Mouse (Mus musculus): Measurements from ENCODE around the gene Kcnma1. TPM values are rescaled to one million over a fixed set of nuclear protein-coding genes. Genes with fewer than 3 reads are reported as not detected.

Kcnma1 gene
- polyA plus RNA-seq, 1 experiment: 0.26 TPM

DNA sequence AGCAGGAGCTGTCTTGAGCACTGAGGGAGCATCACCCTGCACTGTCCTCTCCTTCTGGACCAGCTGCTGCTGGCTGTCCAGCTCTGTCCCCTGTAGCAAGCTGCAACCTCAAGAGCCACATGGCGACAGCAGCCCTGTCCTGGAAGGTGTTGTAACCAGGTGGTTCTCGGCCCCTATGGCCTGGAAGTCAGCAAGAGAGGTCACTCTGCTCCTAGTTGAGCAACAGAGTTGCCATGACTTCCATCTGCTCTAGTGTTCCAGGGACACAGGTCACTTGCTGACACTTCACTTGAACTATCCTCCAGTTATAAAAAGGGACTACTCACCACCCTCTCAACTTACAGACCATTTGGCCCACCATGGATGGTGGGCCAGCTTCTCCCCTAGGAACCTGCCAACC, 139.7 kb downstream of the Kcnma1 start:
- no peak overlapping the region for H3ac ChIP-seq (ENCODE audit: control insufficient read depth, insufficient read length)
- H3K4me2 ChIP-seq (ENCODE audit: low read depth): no peak overlapping the region
- H3K4me3 ChIP-seq: no peak overlapping the region
- no peak for TF ChIP-seq MYOG (IDR thresholded peaks at IDR 0.05; ENCODE audit: control insufficient read depth in 1 of 3, insufficient read depth in 1 of 3, insufficient read length in 2 of 3, low read depth in 2 of 3)
- TF ChIP-seq TCF3 (IDR thresholded peaks at IDR 0.05; ENCODE audit: insufficient read length, low read depth): no peak
- no peak for TF ChIP-seq REST (IDR thresholded peaks at IDR 0.05; ENCODE audit: insufficient read depth, insufficient read length)
- TF ChIP-seq USF1 (IDR thresholded peaks at IDR 0.05; ENCODE audit: low read depth): no peak
- no peak for TF ChIP-seq SRF (IDR thresholded peaks at IDR 0.05; ENCODE audit: control insufficient read depth, insufficient read length, low read depth)
- TF ChIP-seq POLR2AphosphoS2 (IDR thresholded peaks at IDR 0.05; ENCODE audit: insufficient read length, low read depth): no peak
- TF ChIP-seq E2F4 (IDR thresholded peaks at IDR 0.05; ENCODE audit: insufficient read depth): no peak
- no peak for TF ChIP-seq MYOD1 (IDR thresholded peaks at IDR 0.05; ENCODE audit: control insufficient read depth in 1 of 3, insufficient read length in 2 of 3, low read depth in 2 of 3)
- TF ChIP-seq TCF12 (IDR thresholded peaks at IDR 0.05; ENCODE audit: insufficient read depth, poor library complexity, severe bottlenecking): no peak
- TF ChIP-seq MAX (IDR thresholded peaks at IDR 0.05; ENCODE audit: low read depth): no peak
- no peak for TF ChIP-seq CEBPB (IDR thresholded peaks at IDR 0.05; ENCODE audit: insufficient read depth, poor library complexity, severe bottlenecking)
- TF ChIP-seq POLR2A (IDR thresholded peaks at IDR 0.05; ENCODE audit: insufficient read length, low read depth): no peak
- H3K79me2 ChIP-seq (ENCODE audit: control insufficient read depth, insufficient read depth): no peaks in the 10 kb centered on the region
- peaks cover 4% of the 10 kb centered on the region for H3K27me3 ChIP-seq (ENCODE audit: control insufficient read depth, insufficient read depth, insufficient read length)
- H3K36me3 ChIP-seq (ENCODE audit: control insufficient read depth, insufficient read depth): no peaks in the 10 kb centered on the region

DNA sequence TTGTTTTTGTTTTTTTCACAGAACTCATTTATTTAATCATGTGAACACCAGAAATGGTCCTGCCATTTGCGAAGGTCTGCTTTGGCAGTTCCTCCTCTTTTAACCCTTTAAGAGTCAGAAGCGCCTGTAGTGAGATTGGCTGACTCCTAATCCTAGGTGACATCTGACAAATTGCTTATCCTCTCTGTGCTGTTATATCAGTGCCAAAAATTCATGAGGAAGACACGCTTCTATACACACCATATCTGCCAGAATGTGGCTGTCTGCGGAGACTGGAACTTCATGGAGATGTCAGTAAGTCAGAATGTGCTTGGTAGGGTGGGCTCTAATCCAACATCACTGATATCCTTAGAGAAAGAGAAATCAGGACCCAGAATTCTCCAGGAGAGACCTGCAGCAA, 157.3 kb downstream of the Kcnma1 start:
- TF ChIP-seq SRF (IDR thresholded peaks at IDR 0.05; ENCODE audit: control insufficient read depth, insufficient read length, low read depth) (no peak), USF1 (IDR thresholded peaks at IDR 0.05; ENCODE audit: low read depth) (no peak), MYOD1 (IDR thresholded peaks at IDR 0.05; ENCODE audit: control insufficient read depth in 1 of 3, insufficient read length in 2 of 3, low read depth in 2 of 3) (no peak), REST (IDR thresholded peaks at IDR 0.05; ENCODE audit: insufficient read depth, insufficient read length) (no peak), POLR2A (IDR thresholded peaks at IDR 0.05; ENCODE audit: insufficient read length, low read depth) (no peak), MYOG (IDR thresholded peaks at IDR 0.05; ENCODE audit: control insufficient read depth in 1 of 3, insufficient read depth in 1 of 3, insufficient read length in 2 of 3, low read depth in 2 of 3) (no peak), MAX (IDR thresholded peaks at IDR 0.05; ENCODE audit: low read depth) (no peak), E2F4 (IDR thresholded peaks at IDR 0.05; ENCODE audit: insufficient read depth) (no peak), CEBPB (IDR thresholded peaks at IDR 0.05; ENCODE audit: insufficient read depth, poor library complexity, severe bottlenecking) (no peak), TCF12 (IDR thresholded peaks at IDR 0.05; ENCODE audit: insufficient read depth, poor library complexity, severe bottlenecking) (no peak), POLR2AphosphoS2 (IDR thresholded peaks at IDR 0.05; ENCODE audit: insufficient read length, low read depth) (no peak), TCF3 (IDR thresholded peaks at IDR 0.05; ENCODE audit: insufficient read length, low read depth) (no peak)
- Histone ChIP-seq H3K36me3 (ENCODE audit: control insufficient read depth, insufficient read depth) (no peaks in the 10 kb centered on the region), H3ac (ENCODE audit: control insufficient read depth, insufficient read length) (no peak overlapping the region), H3K27me3 (ENCODE audit: control insufficient read depth, insufficient read depth, insufficient read length) (no peaks in the 10 kb centered on the region), H3K4me3 (no peak overlapping the region), H3K4me2 (ENCODE audit: low read depth) (no peak overlapping the region), H3K79me2 (ENCODE audit: control insufficient read depth, insufficient read depth) (no peaks in the 10 kb centered on the region)

DNA sequence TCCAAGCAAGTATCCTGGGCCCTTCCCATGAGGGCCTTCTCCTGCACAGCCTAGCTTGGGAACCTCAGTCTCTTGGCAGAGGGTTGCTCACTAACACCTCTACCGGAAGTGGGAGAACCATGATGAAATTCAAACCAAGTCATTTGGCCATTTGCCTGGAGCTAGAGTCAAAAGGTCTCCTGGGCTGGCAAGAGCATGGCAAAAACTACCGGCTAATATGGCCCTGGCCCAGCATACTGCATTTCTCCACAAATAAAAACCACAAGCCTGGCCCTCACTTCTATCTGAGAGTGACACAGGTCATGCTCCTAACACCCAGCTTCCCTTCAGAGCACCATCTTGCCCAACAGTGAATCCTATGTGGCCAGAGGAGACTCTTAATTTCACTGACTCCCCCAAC, 159.3 kb downstream of the Kcnma1 start:
- TF ChIP-seq E2F4 (IDR thresholded peaks at IDR 0.05; ENCODE audit: insufficient read depth): no peak
- no peak for TF ChIP-seq MYOG (IDR thresholded peaks at IDR 0.05; ENCODE audit: control insufficient read depth in 1 of 3, insufficient read depth in 1 of 3, insufficient read length in 2 of 3, low read depth in 2 of 3)
- no peak for TF ChIP-seq REST (IDR thresholded peaks at IDR 0.05; ENCODE audit: insufficient read depth, insufficient read length)
- TF ChIP-seq TCF12 (IDR thresholded peaks at IDR 0.05; ENCODE audit: insufficient read depth, poor library complexity, severe bottlenecking): no peak
- TF ChIP-seq POLR2A (IDR thresholded peaks at IDR 0.05; ENCODE audit: insufficient read length, low read depth): no peak
- TF ChIP-seq CEBPB (IDR thresholded peaks at IDR 0.05; ENCODE audit: insufficient read depth, poor library complexity, severe bottlenecking): no peak
- Histone ChIP-seq H3K36me3 (ENCODE audit: control insufficient read depth, insufficient read depth) (no peaks in the 10 kb centered on the region), H3K4me3 (no peak overlapping the region), H3K4me2 (ENCODE audit: low read depth) (no peak overlapping the region), H3K27me3 (ENCODE audit: control insufficient read depth, insufficient read depth, insufficient read length) (no peaks in the 10 kb centered on the region), H3K79me2 (ENCODE audit: control insufficient read depth, insufficient read depth) (no peaks in the 10 kb centered on the region), H3ac (ENCODE audit: control insufficient read depth, insufficient read length) (no peak overlapping the region)

DNA sequence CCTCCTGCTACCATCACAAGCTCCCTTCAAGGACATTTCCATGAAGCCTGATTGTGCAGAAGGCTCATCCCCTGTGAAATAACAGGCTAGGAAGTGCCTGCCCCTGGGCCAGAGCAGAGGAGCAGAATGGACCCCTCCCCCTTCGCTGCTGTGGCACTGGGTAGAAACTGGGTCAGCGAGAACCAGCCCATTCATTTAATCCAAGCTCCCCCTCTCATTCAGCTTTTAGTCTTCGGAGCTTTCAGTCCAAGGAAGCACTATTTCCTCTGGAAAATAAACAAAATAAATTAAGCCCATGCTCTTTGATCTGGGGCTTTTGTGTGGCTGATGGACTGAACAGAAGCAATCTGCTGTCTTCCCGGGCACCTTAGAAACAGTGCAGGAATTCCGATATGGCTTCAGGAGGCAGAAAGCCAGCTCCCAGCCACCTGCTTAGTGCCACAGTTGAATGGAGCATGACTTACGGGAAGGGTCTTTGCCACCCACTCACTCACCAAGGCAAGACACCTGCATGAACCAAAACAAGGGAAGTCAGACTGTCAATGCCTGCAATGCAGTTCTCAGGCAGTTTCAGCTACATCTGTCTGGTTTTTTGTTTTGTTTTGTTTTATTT, 165.7 kb downstream of the Kcnma1 start:
- Histone ChIP-seq H3K36me3 (ENCODE audit: control insufficient read depth, insufficient read depth) (no peaks in the 10 kb centered on the region), H3K79me2 (ENCODE audit: control insufficient read depth, insufficient read depth) (no peaks in the 10 kb centered on the region), H3K4me3 (no peak overlapping the region), H3K27me3 (ENCODE audit: control insufficient read depth, insufficient read depth, insufficient read length) (no peaks in the 10 kb centered on the region), H3K4me2 (ENCODE audit: low read depth) (no peak overlapping the region), H3ac (ENCODE audit: control insufficient read depth, insufficient read length) (no peak overlapping the region)
- TF ChIP-seq POLR2AphosphoS2 (IDR thresholded peaks at IDR 0.05; ENCODE audit: insufficient read length, low read depth) (no peak), SRF (IDR thresholded peaks at IDR 0.05; ENCODE audit: control insufficient read depth, insufficient read length, low read depth) (no peak), USF1 (IDR thresholded peaks at IDR 0.05; ENCODE audit: low read depth) (no peak), MYOD1 (IDR thresholded peaks at IDR 0.05; ENCODE audit: control insufficient read depth in 1 of 3, insufficient read length in 2 of 3, low read depth in 2 of 3) (no peak), MYOG (IDR thresholded peaks at IDR 0.05; ENCODE audit: control insufficient read depth in 1 of 3, insufficient read depth in 1 of 3, insufficient read length in 2 of 3, low read depth in 2 of 3) (no peak), TCF12 (IDR thresholded peaks at IDR 0.05; ENCODE audit: insufficient read depth, poor library complexity, severe bottlenecking) (no peak), CEBPB (IDR thresholded peaks at IDR 0.05; ENCODE audit: insufficient read depth, poor library complexity, severe bottlenecking) (no peak), E2F4 (IDR thresholded peaks at IDR 0.05; ENCODE audit: insufficient read depth) (no peak), POLR2A (IDR thresholded peaks at IDR 0.05; ENCODE audit: insufficient read length, low read depth) (no peak), MAX (IDR thresholded peaks at IDR 0.05; ENCODE audit: low read depth) (no peak)
